Mouse (Mus musculus) olfactory bulb, adult 2 months (tissue): ENCODE results near the gene E330034G19Rik. TPM values are rescaled to one million over a fixed set of nuclear protein-coding genes. Genes with fewer than 3 reads are reported as not detected.

ENCODE experiments used
- H3K27ac ChIP-seq: fragments of 200-500 bp; 2 replicates; pipeline ENCODE4 v1.5.1; 2012; ENCODE audit warnings: low read depth, low read length; ENCODE audit not compliant: insufficient read depth
- H3K4me1 ChIP-seq: fragments of 200-500 bp; 2 replicates; pipeline ENCODE4 v1.6.1; 2012; ENCODE audit warnings: low read length; ENCODE audit not compliant: control insufficient read depth, insufficient read depth
- H3K4me3 ChIP-seq: fragments of 200-500 bp; 2 replicates; pipeline ENCODE4 v1.5.1; 2012; ENCODE audit warnings: mild to moderate bottlenecking, low read depth, low read length, moderate library complexity; ENCODE audit not compliant: insufficient read depth
- CTCF ChIP-seq: fragments of 200-500 bp; IDR thresholded peaks from 2 replicates; pipeline ENCODE4 v1.5.1; 2012; ENCODE audit warnings: low read depth, mild to moderate bottlenecking, low read length, moderate library complexity; ENCODE audit not compliant: insufficient read depth
- POLR2A ChIP-seq: fragments of 200-500 bp; IDR thresholded peaks from 2 replicates; pipeline ENCODE4 v1.6.1; 2012; ENCODE audit warnings: mild to moderate bottlenecking, low read depth, low read length, moderate library complexity; ENCODE audit not compliant: insufficient read depth
- WGBS: fragments of 180-500 bp; shearing (Covaris S2); methylation state at CpG from one replicate; pipeline ENCODE4 v1.1.7; 2018; 5-methylcytosine and 5-hydroxymethylcytosine counted together
- polyA plus RNA-seq: library from polyadenylated mRNA; stranded (reverse); fragments of >200 nt; gene quantifications from 2 replicates; pipeline ENCODE4 v1.2.4, GENCODE M21; 2012; ENCODE audit warnings: low replicate concordance; ENCODE audit not compliant: missing spikeins, insufficient read depth, insufficient read length

Gene E330034G19Rik
- polyA plus RNA-seq: not detected in 2 replicates

DNA sequence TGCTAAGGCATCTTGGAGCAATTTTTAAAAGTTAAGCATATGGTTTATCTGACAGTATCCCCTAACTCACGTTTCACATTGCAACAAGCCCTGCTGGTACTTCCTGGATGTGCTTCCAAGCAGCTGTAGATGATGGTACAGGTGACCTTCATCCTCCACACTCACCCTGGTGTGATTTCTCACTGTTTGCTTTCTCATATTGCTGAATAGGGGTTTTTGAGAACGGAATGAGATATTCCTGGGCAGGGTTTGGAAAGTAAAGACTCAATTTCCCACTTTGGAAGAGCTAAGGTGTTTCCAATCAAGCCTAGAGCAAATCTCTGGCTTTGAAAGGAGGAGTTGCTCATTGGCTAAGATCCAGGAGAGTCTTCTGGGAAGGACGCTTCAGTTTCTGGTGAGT, at the start of gene E330034G19Rik:
Gene E330034G19Rik (plus strand): TSS at position 301 of the 400 bp plus-strand sequence.
- WGBS: 60% methylated on average over 3 of the region's 3 CpGs
- no peak for TF ChIP-seq POLR2A
- no peak for TF ChIP-seq CTCF

GRCm38 (mm10) chr14:24244330-24245176, 48.5 kb upstream of the E330034G19Rik start:
- under 1% methylated on average over 40 of the region's 40 CpGs for WGBS
- TF ChIP-seq POLR2A (no peak), CTCF (no peak)

More for the DNA sequence above, at the start of gene E330034G19Rik:
- Histone ChIP-seq H3K27ac (no peak within 1 kb of the TSS), H3K4me3 (no peak within 1 kb of the TSS), H3K4me1 (no peaks in the 10 kb centered on the region)

DNA sequence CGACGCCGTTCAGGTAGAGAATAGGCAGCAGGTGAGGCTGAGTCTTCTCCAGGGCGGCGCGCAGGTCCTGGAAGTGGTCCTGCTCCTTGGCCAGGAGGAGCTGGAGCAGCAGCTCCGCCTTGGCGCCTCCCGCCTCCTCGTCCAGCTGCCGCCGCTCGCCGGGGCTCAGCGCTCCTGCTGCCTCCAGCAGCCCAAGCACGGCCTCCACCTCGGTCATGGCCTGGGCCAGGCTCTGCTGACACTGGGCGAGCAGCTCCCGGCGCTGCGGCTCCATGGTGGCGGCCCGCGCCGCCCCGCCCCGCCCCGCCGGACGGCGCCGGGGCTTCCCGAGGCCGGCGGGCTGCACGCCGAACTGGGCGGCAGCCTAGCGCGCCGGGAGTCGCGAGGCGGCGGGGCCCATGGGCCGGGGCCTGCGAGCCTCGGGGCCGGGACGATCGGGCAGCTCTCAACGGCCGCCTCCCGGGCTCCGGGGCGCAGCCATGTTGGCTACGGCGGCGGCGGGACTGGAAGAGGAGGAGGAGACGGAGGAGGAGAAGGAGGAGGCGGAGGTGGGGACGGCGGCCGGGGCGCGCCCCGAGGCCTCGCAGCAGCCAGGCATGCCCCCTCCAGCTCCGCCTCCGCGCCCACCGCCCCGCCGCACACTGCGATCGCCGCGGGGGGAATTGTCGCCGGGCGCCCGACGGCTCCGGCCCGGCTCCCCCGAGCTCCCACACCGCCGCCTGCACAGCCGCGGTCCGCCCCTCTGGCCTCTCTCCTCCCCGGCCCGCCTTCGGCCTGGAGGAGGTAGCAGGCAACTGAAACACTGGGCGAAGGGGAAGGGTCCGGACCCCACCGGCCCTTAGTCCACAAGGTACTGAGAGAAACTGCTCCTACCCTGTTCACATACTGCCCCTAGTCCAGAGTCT, 47.6 kb upstream of the E330034G19Rik start, which contains the start of gene Dlg5:
Gene Dlg5 (minus strand): TSS at position 744 of the 905 bp plus-strand sequence.
- WGBS: under 1% methylated on average over 93 of the region's 98 CpGs
- Histone ChIP-seq H3K4me3 (peak within 1 kb of the TSS; percentile 73), H3K4me1 (peaks cover 11% of the 10 kb centered on the region), H3K27ac (peak within 1 kb of the TSS; percentile 70; the same call in 1 of the 2 replicates)
- TF ChIP-seq POLR2A: no peak
- TF ChIP-seq CTCF: no peak

More at GRCm38 (mm10) chr14:24244330-24245176, 48.5 kb upstream of the E330034G19Rik start:
- Histone ChIP-seq H3K4me1 (peaks cover 14% of the 10 kb centered on the region), H3K4me3 (peak overlapping the region; percentile 73), H3K27ac (no peak overlapping the region)

- WGBS: 84% methylated on average over 2 of the region's 2 CpGs
Observed at GRCm38 (mm10) chr14:24249926-24250325, 43.1 kb upstream of the E330034G19Rik start.

DNA sequence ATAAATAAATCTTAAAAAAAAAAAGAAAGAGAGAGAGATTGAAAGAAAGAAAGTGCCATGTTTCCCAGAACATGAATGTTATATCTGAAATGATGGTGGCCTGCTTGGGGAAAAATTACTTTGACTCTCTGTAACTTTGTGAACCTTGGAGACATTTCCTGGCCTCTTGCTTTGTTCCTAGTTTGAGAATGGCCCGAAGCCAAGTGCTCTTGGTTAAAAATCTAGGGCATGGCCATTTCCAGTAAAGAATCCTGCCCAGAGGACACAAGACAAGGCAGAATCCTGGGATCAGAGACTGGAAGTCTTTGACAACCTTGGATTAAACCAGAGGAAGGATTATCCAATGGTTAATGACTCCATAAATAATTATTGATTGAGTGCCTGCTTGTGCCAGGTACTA, 41.7 kb upstream of the E330034G19Rik start:
- Histone ChIP-seq H3K4me1 (peaks cover 3% of the 10 kb centered on the region; the same call in 1 of the 2 replicates), H3K4me3 (no peak overlapping the region), H3K27ac (no peak overlapping the region)
- TF ChIP-seq POLR2A (no peak), CTCF (no peak)
- WGBS: 86% methylated on average over 1 of the region's 1 CpGs

More at GRCm38 (mm10) chr14:24249926-24250325, 43.1 kb upstream of the E330034G19Rik start:
- Histone ChIP-seq H3K4me1 (peaks cover 5% of the 10 kb centered on the region), H3K4me3 (no peak overlapping the region), H3K27ac (no peak overlapping the region)
- TF ChIP-seq CTCF (no peak), POLR2A (no peak)

DNA sequence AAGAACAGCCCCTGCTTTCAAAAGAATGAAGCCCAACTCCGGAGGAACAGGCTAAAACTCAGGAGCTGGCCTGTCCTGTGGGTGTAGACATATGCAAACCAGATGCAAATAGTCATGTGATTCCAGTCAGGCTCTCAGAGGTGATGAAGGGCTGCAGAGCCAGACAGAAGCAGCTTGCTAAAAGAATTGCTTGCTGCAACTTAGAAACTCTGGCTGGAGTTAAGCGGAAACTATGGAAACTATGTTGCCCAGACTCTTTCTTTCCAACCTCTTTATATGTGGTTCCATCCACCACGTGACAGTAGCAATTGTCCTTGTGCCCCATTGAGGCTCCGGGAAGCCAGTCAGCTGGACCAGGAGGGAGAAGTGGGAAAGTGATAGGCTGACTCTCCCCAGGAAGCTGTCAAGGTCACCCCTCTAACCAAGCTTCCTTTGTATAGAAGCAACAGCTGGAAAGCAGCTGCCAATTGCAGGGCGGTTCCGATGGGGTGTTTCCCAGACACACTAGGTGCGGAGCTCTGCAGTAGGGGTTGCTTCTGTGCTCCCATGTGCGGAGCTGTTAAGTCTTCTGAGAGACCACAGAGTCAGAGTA, 39.3 kb upstream of the E330034G19Rik start:
- 28% methylated on average over 8 of the region's 8 CpGs for WGBS
- TF ChIP-seq POLR2A (no peak), CTCF (no peak)

DNA sequence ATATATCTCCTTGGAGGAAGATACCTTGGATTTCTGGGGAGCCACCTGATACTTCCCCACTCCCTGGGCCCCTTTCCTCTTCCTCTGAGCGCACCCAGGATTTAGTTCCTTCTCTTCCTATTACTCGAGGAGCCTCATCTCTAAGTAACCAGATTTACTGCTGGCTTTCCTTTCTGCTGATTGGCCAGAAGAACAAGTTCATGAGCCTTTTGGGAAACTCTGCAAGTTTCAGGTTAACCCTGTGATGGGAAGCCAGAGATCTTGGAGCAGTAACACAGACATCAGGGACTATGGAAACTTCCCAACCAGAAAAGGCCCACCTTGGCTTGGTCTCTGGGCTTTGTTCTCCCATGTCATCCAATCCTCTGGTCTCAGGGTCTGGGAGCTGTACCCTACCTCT, 37.1 kb upstream of the E330034G19Rik start:
- 86% methylated on average over 2 of the region's 2 CpGs for WGBS
- no peak overlapping the region for H3K4me3 ChIP-seq
- no peak for TF ChIP-seq CTCF
- no peak for TF ChIP-seq POLR2A
- no peak overlapping the region for H3K27ac ChIP-seq
- H3K4me1 ChIP-seq: peaks cover 3% of the 10 kb centered on the region; the same call in 1 of the 2 replicates

More for the DNA sequence above, 39.3 kb upstream of the E330034G19Rik start:
- H3K4me1 ChIP-seq: peaks cover 3% of the 10 kb centered on the region; the same call in 1 of the 2 replicates
- H3K4me3 ChIP-seq: no peak overlapping the region
- H3K27ac ChIP-seq: no peak overlapping the region

DNA sequence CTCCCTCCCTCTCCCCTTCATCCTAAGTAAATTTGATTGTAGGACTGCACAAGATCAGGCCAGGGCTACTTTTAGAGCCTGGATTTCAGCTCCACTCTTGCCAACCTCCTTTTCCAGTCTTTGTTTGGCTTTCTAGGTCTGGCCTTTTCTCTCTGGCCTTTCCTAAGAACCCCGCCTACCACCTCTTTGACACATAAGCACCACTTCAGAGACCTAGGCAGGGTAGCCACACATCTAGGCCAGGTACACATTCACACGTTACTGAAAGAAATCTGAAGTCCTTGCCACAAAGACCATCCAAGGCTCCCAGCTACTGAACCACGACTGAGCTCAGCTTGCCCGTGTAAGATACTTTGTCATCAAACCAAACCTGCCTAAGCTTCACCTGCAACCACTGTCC, 32.6 kb upstream of the E330034G19Rik start:
- H3K4me3 ChIP-seq: no peak overlapping the region
- no peak overlapping the region for H3K27ac ChIP-seq
- TF ChIP-seq POLR2A (no peak), CTCF (no peak)
- peaks cover 13% of the 10 kb centered on the region for H3K4me1 ChIP-seq
- 90% methylated on average over 4 of the region's 4 CpGs for WGBS
